Mouse (Mus musculus) small intestine, adult 2 months (tissue): ENCODE results near the gene Mast4.

Source experiments
- CTCF ChIP-seq: fragments of 200-500 bp; IDR thresholded peaks from 2 replicates; pipeline ENCODE4 v1.5.1; 2012; ENCODE audit warnings: low read depth, mild to moderate bottlenecking, control low read depth, inconsistent platforms, low read length, moderate library complexity, mixed read lengths; ENCODE audit not compliant: insufficient replicate concordance, insufficient read length; ENCODE audit errors: extremely low read depth
- POLR2A ChIP-seq: fragments of 200-500 bp; IDR thresholded peaks from 2 replicates; pipeline ENCODE4 v1.6.1; 2012; ENCODE audit warnings: low read depth, mild to moderate bottlenecking, control low read depth, inconsistent platforms, low read length, moderate library complexity

- TF ChIP-seq CTCF = no peak
- TF ChIP-seq POLR2A = no peak
Measured at GRCm38 (mm10) chr13:103029377-103029776, 304.9 kb downstream of the Mast4 start.
